Mouse (Mus musculus) stomach, embryonic 15.5 days (tissue): ENCODE results near the gene Tmem266. TPM values are rescaled to one million over a fixed set of nuclear protein-coding genes. Genes with fewer than 3 reads are reported as not detected.

ENCODE experiments used
- ATAC-seq: fragments of 200-750 bp; cut with Nextera tagmentation; 2 replicates; pipeline ENCODE4 v1.8.0; 2017; ENCODE audit warnings: low read depth, moderate number of reproducible peaks, moderate TSS enrichment; ENCODE audit not compliant: insufficient read depth, low FRiP score
- H3K27ac ChIP-seq: fragments of 300-500 bp; sonication (generic); 2 replicates; pipeline ENCODE4 v1.5.1; 2015; ENCODE audit warnings: mild to moderate bottlenecking, inconsistent platforms
- H3K27me3 ChIP-seq: fragments of 300-500 bp; sonication (generic); replicated peaks from 2 replicates; pipeline ENCODE4 v1.6.1; 2015; ENCODE audit warnings: inconsistent platforms
- H3K36me3 ChIP-seq: fragments of 300-500 bp; sonication (generic); 2 replicates; pipeline ENCODE4 v1.6.1; 2015; ENCODE audit warnings: inconsistent platforms
- H3K4me1 ChIP-seq: fragments of 300-500 bp; sonication (generic); 2 replicates; pipeline ENCODE4 v1.6.1; 2015; ENCODE audit warnings: inconsistent platforms
- H3K4me2 ChIP-seq: fragments of 300-500 bp; sonication (generic); 2 replicates; pipeline ENCODE4 v1.6.1; 2015; ENCODE audit warnings: mild to moderate bottlenecking, inconsistent platforms
- H3K4me3 ChIP-seq: fragments of 300-500 bp; sonication (generic); replicated peaks from 2 replicates; pipeline ENCODE4 v1.5.1; 2015; ENCODE audit warnings: inconsistent platforms
- H3K9ac ChIP-seq: fragments of 300-500 bp; sonication (generic); 2 replicates; pipeline ENCODE4 v1.6.1; 2015; ENCODE audit warnings: inconsistent platforms
- H3K9me3 ChIP-seq: fragments of 300-500 bp; sonication (generic); 2 replicates; pipeline ENCODE4 v1.6.1; 2016; ENCODE audit warnings: inconsistent platforms
- WGBS: fragments of 180-500 bp; shearing (Covaris S2); methylation state at CpG from one replicate; pipeline ENCODE4 v1.1.7; 2015; 5-methylcytosine and 5-hydroxymethylcytosine counted together
- polyA plus RNA-seq: library from polyadenylated mRNA; unstranded; fragments of >200 nt; fragmentation: Nextera tagmentation; extraction: Ambion mirVana; gene quantifications from 2 replicates; pipeline ENCODE4 v1.2.1, GENCODE M21; 2015

Gene Tmem266
- polyA plus RNA-seq, 1 experiment from 2014 or later, result 1.3 TPM

DNA sequence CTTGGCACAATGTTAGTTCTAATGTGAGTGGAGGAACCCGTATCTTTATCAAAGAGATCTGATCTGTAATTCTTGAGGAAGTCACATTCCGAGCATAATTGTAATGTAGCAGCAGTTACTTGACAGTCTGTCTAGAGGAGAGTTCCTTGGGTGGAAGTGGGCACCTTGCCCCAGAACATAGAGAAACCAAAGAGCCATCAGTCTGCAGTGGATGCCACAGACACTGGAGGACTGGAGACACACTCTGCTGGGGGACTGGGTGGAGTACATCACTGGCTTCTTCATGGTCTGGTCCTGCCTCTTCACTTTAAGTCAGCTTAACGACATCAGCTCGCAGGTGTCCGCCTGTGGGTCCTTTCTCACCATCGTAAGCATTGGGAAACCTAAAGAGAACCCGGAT, 17.5 kb downstream of the Tmem266 start:
- Histone ChIP-seq H3K4me1 (no peaks in the 10 kb centered on the region), H3K9me3 (no peaks in the 10 kb centered on the region), H3K27me3 (no peaks in the 10 kb centered on the region), H3K36me3 (no peaks in the 10 kb centered on the region), H3K4me2 (no peak overlapping the region), H3K9ac (no peak overlapping the region), H3K27ac (no peak overlapping the region), H3K4me3 (no peak overlapping the region)
- no peak for ATAC-seq
- 75% methylated on average over 7 of the region's 7 CpGs for WGBS

DNA sequence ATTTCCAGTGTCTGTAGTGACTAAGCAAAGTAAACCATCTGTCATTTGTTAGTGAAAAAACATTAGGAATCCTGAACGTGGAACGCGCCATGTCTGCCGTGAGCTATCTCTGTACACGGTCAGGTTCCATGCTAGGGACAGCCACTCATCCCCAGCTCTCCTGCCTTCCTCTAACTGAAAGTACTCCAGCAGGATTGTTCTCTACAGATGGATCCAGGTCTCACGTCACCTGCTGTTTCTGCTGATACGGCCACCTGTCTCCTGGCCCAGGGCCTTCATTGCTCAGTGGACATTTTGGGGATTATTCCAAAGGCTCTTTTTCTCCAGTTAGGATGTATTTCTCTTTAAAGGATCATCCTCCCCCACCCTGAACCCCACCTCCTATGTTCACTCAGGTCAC, 18.6 kb downstream of the Tmem266 start:
- Histone ChIP-seq H3K4me1 (no peaks in the 10 kb centered on the region), H3K4me2 (no peak overlapping the region), H3K4me3 (no peak overlapping the region), H3K27ac (no peak overlapping the region), H3K9ac (no peak overlapping the region), H3K9me3 (no peaks in the 10 kb centered on the region), H3K27me3 (no peaks in the 10 kb centered on the region), H3K36me3 (no peaks in the 10 kb centered on the region)
- 87% methylated on average over 7 of the region's 7 CpGs for WGBS
- no peak for ATAC-seq

DNA sequence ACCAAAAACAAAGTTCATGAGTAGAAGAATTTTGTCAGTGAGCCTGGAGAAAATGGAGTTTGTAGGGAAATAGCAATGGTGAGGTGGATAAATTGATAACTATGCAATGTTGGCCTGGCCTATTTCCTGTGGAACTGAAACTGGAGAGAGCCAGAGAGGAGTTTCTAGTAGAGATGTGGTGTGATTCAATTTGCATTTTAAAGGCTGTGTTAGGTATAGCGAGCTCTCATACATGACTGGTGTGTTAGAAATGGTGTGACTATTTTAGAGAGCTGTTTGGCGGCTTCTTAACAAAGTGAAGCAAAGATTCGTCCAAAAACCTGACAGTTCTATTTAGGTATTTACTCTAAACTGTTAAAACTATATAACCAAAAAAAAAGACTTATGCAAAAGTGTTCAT, 22.0 kb downstream of the Tmem266 start:
- no peak overlapping the region for H3K4me3 ChIP-seq

DNA sequence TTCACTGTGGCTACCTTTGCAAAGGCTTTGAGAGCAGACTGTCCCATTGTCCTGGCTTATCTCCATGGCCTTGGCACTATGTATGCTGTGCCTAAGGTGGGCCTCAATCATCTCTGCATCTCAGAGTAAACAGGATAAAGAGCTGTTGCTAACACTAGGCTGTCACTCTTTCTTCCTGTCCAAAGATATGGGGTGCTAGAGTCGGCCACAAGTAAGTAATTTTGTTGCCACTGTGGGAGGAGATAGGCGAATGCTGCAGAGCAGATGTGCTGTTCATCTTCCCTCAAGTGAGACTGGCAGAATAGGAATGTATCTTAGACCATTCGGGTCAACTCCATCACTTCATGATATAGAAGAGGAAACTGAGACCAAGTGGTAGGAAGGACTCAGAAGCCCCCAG, 28.0 kb downstream of the Tmem266 start:
- Histone ChIP-seq H3K4me2 (no peak overlapping the region), H3K9ac (no peak overlapping the region), H3K27me3 (no peaks in the 10 kb centered on the region), H3K36me3 (no peaks in the 10 kb centered on the region), H3K4me1 (no peaks in the 10 kb centered on the region), H3K4me3 (no peak overlapping the region), H3K9me3 (no peaks in the 10 kb centered on the region), H3K27ac (no peak overlapping the region)
- no peak for ATAC-seq
- 65% methylated on average over 3 of the region's 3 CpGs for WGBS

More for the DNA sequence above, 22.0 kb downstream of the Tmem266 start:
- Histone ChIP-seq H3K9ac (no peak overlapping the region), H3K27ac (no peak overlapping the region), H3K4me2 (no peak overlapping the region), H3K9me3 (no peaks in the 10 kb centered on the region), H3K36me3 (no peaks in the 10 kb centered on the region), H3K27me3 (no peaks in the 10 kb centered on the region), H3K4me1 (no peaks in the 10 kb centered on the region)
- 76% methylated on average over 3 of the region's 3 CpGs for WGBS
- no peak for ATAC-seq

DNA sequence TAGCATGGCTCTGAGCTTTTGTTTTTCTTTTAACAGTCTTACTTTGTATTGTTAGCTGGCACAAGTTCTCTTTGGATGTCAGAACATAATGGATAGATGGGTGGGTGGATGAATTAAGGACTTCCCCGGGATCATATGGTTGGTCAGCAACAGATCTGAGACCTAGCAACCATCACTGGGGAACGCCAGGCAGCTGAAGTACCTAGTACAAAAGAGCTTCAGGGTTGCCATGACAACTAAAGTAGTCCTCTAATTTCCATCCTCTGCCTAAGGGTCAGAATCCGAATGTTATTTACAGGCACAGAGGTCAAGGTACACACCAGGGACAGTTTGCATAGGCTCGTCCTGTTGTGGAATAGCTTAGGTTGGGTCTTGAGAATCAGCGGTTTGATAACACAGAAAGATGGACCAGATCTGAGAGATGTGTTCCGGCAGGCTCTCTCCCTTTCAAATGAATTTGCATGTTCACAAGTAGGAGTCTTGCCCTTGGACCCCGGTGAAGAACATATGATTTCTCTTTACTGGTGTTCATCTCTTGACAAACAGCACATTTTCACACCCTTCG, 28.6 kb downstream of the Tmem266 start:
- no peak overlapping the region for H3K9ac ChIP-seq
- ATAC-seq, result no peak
- 54% methylated on average over 8 of the region's 8 CpGs for WGBS

DNA sequence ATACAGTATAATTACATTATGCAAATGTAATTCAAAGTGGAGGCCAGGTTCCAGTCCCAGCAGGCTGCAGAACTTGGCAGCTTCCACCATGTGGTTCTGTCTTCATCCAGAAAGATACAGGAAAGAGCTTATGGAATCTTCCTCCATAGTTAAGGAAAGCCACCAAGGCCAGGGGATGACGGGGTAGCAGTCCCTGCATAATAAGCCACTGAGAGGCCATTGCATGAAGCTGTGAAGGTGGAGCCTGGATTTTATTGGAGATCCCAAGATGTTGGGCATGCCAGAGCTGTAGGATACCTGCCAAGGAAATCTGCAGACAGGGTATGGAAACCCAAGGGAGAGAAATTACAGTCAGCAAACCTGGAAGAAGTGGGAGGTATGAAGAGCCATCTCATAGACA, 30.5 kb downstream of the Tmem266 start:
- WGBS, result 87% methylated on average over 1 of the region's 1 CpGs
- ATAC-seq, result no peak

More for the DNA sequence above, 28.6 kb downstream of the Tmem266 start:
- Histone ChIP-seq H3K36me3 (no peaks in the 10 kb centered on the region), H3K9me3 (no peaks in the 10 kb centered on the region), H3K4me1 (no peaks in the 10 kb centered on the region), H3K27ac (no peak overlapping the region), H3K4me3 (no peak overlapping the region), H3K27me3 (no peaks in the 10 kb centered on the region), H3K4me2 (no peak overlapping the region)

DNA sequence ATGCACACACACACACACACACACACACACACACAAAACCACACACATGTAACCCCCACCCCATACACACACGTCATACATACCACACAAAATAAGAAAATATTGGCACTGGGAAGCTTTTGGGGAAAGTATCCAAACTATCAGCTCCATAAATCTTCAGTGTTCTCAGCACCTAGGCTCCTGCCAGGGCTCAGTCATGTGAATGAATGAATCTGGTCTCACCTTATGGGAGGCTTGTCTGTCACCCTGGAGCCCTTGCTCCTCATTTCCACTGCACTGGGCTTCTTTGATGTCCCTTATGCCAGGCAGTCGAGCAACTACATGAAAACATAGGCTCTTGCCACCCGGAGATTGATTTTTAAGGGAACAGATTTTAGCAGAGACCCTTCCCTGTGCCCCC, 33.7 kb downstream of the Tmem266 start:
- 0 out of 2 replicates have a peak, but pooled peaks cover 3% of the 10 kb centered on the region for H3K4me1 ChIP-seq
- WGBS, result 72% methylated on average over 3 of the region's 3 CpGs
- no peak overlapping the region for H3K4me3 ChIP-seq
- no peak overlapping the region for H3K27ac ChIP-seq
- H3K9me3 ChIP-seq, result no peaks in the 10 kb centered on the region
- H3K9ac ChIP-seq, result no peak overlapping the region
- H3K4me2 ChIP-seq, result no peak overlapping the region
- no peaks in the 10 kb centered on the region for H3K36me3 ChIP-seq
- no peaks in the 10 kb centered on the region for H3K27me3 ChIP-seq
- ATAC-seq, result no peak

More for the DNA sequence above, 30.5 kb downstream of the Tmem266 start:
- no peaks in the 10 kb centered on the region for H3K27me3 ChIP-seq
- H3K9ac ChIP-seq, result no peak overlapping the region
- H3K27ac ChIP-seq, result no peak overlapping the region
- H3K9me3 ChIP-seq, result no peaks in the 10 kb centered on the region
- H3K4me3 ChIP-seq, result no peak overlapping the region
- H3K36me3 ChIP-seq, result no peaks in the 10 kb centered on the region
- H3K4me1 ChIP-seq, result 0 out of 2 replicates have a peak, but pooled peaks cover 3% of the 10 kb centered on the region
- no peak overlapping the region for H3K4me2 ChIP-seq

DNA sequence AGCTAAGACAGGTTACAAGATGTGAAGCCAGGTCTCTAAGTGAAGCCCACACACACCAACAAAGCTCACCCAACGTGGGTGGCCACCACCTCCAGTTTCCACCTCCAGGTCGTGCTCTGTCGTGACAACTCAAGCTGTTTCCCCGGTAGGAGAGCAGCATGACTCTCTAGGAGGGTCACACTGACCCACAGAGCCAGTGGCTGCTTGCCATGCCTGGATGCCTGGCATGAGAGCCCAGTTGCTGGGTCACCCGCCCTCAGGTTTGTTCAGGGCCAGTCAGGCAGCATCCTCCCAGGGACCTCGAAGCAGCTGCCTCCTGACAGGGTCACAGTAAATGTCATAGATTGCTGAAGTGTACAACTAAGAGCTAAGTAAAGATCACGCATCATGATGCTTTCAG, 34.1 kb downstream of the Tmem266 start:
- no peak overlapping the region for H3K27ac ChIP-seq
- 0 out of 2 replicates have a peak, but pooled peaks cover 3% of the 10 kb centered on the region for H3K4me1 ChIP-seq
- ATAC-seq, result no peak
- H3K36me3 ChIP-seq, result no peaks in the 10 kb centered on the region
- 53% methylated on average over 7 of the region's 7 CpGs for WGBS
- H3K4me3 ChIP-seq, result no peak overlapping the region
- H3K27me3 ChIP-seq, result no peaks in the 10 kb centered on the region
- no peak overlapping the region for H3K9ac ChIP-seq
- no peaks in the 10 kb centered on the region for H3K9me3 ChIP-seq
- H3K4me2 ChIP-seq, result no peak overlapping the region

DNA sequence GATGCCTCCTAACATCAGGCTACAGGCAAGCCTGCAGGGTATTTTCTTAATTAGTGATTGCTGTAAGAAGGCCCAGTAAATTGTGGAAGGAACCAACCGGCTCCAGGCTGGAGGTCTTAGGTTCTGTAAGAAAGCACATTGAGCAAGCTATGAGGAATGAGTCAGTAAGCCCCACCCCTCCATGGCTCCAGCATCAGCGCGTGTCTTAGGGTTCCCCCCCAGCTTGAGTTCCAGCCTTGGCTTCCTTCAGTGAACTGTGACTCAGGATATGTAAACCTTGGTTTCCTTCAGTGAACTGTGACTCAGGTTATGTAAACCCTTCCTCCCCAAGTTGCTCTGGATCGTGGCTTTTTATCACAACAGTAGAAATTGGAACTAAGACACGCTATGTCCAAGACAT, 35.3 kb downstream of the Tmem266 start:
- H3K4me2 ChIP-seq, result no peak overlapping the region
- 33% methylated on average over 5 of the region's 5 CpGs for WGBS
- ATAC-seq, result 0 out of 2 replicates have a peak, but pooled peaks have one; percentile 39
- H3K9me3 ChIP-seq, result no peaks in the 10 kb centered on the region
- H3K4me3 ChIP-seq, result no peak overlapping the region
- no peaks in the 10 kb centered on the region for H3K27me3 ChIP-seq
- H3K27ac ChIP-seq, result no peak overlapping the region
- H3K36me3 ChIP-seq, result no peaks in the 10 kb centered on the region
- H3K4me1 ChIP-seq, result 0 out of 2 replicates have a peak, but pooled peaks cover 3% of the 10 kb centered on the region
- H3K9ac ChIP-seq, result no peak overlapping the region

DNA sequence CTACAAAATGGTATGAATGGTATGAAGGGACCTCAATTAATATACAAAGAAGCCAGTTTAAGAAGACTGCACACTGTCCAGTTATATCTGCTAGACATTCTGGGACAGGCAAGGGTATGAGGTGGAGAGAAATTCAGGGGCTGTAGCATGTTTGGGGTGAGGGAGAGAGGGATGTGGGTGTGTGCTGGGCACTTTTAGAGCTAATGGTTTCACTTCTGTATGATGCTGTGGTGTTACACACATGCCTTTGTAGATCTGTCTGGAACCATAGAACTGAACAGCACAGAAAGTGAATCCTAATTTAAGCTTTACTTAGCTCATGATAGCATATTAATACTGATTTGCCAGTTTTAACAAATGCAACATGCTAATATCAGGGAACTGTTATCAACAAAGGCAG, 37.0 kb downstream of the Tmem266 start:
- no peak overlapping the region for H3K4me2 ChIP-seq
- no peak overlapping the region for H3K27ac ChIP-seq
- no peak overlapping the region for H3K4me3 ChIP-seq
- H3K36me3 ChIP-seq, result no peaks in the 10 kb centered on the region
- H3K9ac ChIP-seq, result no peak overlapping the region
- 0 out of 2 replicates have a peak, but pooled peaks cover 3% of the 10 kb centered on the region for H3K4me1 ChIP-seq
- no peaks in the 10 kb centered on the region for H3K27me3 ChIP-seq
- no peak for ATAC-seq
- H3K9me3 ChIP-seq, result no peaks in the 10 kb centered on the region

DNA sequence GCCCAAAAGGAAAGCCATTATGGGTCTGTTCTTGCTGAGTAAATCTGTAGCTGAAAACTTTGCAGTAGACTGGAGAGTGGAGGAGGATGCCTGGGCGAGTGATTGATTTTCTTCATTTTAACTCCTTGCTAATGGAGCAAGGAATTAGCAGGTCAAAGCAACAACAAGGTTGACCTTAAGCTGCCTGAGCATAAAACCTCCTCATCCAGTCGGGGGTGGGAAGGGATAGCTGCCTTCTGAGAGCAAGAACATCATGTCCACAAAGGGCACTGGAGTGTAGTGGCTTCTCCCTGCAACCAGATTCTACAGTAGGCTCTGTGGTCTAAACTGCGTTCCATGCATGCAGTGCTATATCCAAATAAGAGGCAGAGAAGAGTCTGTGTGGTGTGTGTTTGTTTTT, 41.3 kb downstream of the Tmem266 start:
- no peak overlapping the region for H3K27ac ChIP-seq
- H3K27me3 ChIP-seq, result no peaks in the 10 kb centered on the region
- no peak overlapping the region for H3K4me2 ChIP-seq
- H3K4me3 ChIP-seq, result no peak overlapping the region
- no peak overlapping the region for H3K9ac ChIP-seq
- no peaks in the 10 kb centered on the region for H3K4me1 ChIP-seq
- ATAC-seq, result no peak
- no peaks in the 10 kb centered on the region for H3K36me3 ChIP-seq
- no peaks in the 10 kb centered on the region for H3K9me3 ChIP-seq
- WGBS, result 42% methylated on average over 3 of the region's 3 CpGs

DNA sequence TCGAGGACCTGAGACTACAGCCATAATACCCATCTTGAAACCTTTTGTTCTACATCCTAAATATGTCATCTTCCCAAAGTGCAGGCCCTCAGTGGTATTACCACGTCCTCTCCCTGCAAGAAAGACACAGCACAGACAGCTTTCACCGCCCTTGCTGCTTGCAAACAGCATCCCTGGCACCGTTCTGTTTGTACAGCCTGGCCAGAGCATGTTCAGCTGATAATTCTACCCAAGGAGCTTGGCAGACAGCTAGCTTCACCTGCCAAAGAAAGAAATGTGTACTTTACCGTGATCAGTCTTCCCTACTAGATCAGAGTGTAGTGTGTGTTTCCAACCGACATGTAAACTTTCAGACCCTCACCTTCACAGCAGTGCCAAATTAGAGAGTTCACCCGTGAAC, 45.2 kb downstream of the Tmem266 start:
- WGBS, result 62% methylated on average over 7 of the region's 7 CpGs
- Histone ChIP-seq H3K4me3 (no peak overlapping the region), H3K4me2 (no peak overlapping the region), H3K9me3 (no peaks in the 10 kb centered on the region), H3K4me1 (no peaks in the 10 kb centered on the region), H3K9ac (no peak overlapping the region), H3K27ac (no peak overlapping the region), H3K36me3 (no peaks in the 10 kb centered on the region), H3K27me3 (no peaks in the 10 kb centered on the region)
- no peak for ATAC-seq
